Mouse (Mus musculus) CH12.LX (cell line): ENCODE data around the gene Nup210. TPM values are rescaled to one million over a fixed set of nuclear protein-coding genes. Genes with fewer than 3 reads are reported as not detected.

Experiments used
- DNase-seq: peaks from one replicate; pipeline ENCODE4 v3.0.0-alpha.2; 2013; ENCODE audit errors: extremely low read depth
- H3K27ac ChIP-seq: 2 replicates; pipeline ENCODE4 v1.5.1; 2012; ENCODE audit warnings: low read depth, mild to moderate bottlenecking, control low read depth, moderate library complexity; ENCODE audit not compliant: insufficient read depth
- H3K27me3 ChIP-seq: replicated peaks from 2 replicates; pipeline ENCODE3; 2012; ENCODE audit warnings: inconsistent platforms
- H3K36me3 ChIP-seq, 2 experiments: replicated peaks in 1 of 2; 2 replicates each; pipeline versions ENCODE3 to v1.6.1; 2012; ENCODE audit warnings: inconsistent platforms in 1 of 2, low read length in 1 of 2, mild to moderate bottlenecking in 1 of 2, mixed read lengths in 1 of 2, moderate library complexity in 1 of 2; ENCODE audit not compliant: control insufficient read depth in 1 of 2, insufficient read depth in 1 of 2
- H3K4me1 ChIP-seq, 2 experiments: 2 replicates each; pipeline ENCODE4 v1.6.1; 2012; ENCODE audit warnings: inconsistent platforms in 1 of 2, moderate library complexity in 1 of 2; ENCODE audit not compliant: insufficient read depth in 2 of 2, control insufficient read depth in 1 of 2
- H3K4me2 ChIP-seq: 2 replicates; pipeline ENCODE4 v1.6.1; 2012; ENCODE audit warnings: low read depth, mild to moderate bottlenecking, control low read depth; ENCODE audit not compliant: poor library complexity, insufficient read depth, severe bottlenecking
- H3K4me3 ChIP-seq, 3 experiments: fragments of 150-350 bp in 1 of 3; sonication (generic) in 1 of 3; replicated peaks in 1 of 3; 2 replicates each; pipeline versions ENCODE3 to v1.5.1; 2011 to 2012; ENCODE audit warnings: low read depth in 2 of 3, low read length in 2 of 3, mild to moderate bottlenecking in 2 of 3, moderate library complexity in 2 of 3, control low read depth in 1 of 3, improper control_type of control experiment in 1 of 3, inconsistent platforms in 1 of 3, mixed read lengths in 1 of 3; ENCODE audit not compliant: poor library complexity in 1 of 3
- H3K79me2 ChIP-seq: replicated peaks from 2 replicates; pipeline ENCODE4 v1.6.1; 2012; ENCODE audit warnings: mild to moderate bottlenecking, moderate library complexity; ENCODE audit not compliant: control insufficient read depth, poor library complexity, insufficient read depth, severe bottlenecking; ENCODE audit errors: extremely low read depth
- H3K9ac ChIP-seq: 2 replicates; pipeline ENCODE4 v1.6.1; 2012; ENCODE audit warnings: low read depth, mild to moderate bottlenecking, control low read depth, moderate library complexity; ENCODE audit not compliant: insufficient read depth
- H3K9me3 ChIP-seq: replicated peaks from 2 replicates; pipeline ENCODE3; 2012; ENCODE audit warnings: low read length, inconsistent platforms, mixed read lengths
- CHD1 ChIP-seq: IDR thresholded peaks from 2 replicates; pipeline ENCODE4 v1.6.1; 2012; ENCODE audit warnings: low read depth, low read length, improper control_type of control experiment, inconsistent platforms
- CTCF ChIP-seq, 2 experiments: IDR thresholded peaks in 1 of 2; conservative IDR thresholded peaks in 1 of 2; 2 replicates each; pipeline ENCODE4 v1.5.1; 2011 to 2012; ENCODE audit warnings: low read depth in 2 of 2, low read length in 2 of 2, improper control_type of control experiment in 1 of 2, inconsistent platforms in 1 of 2, mild to moderate bottlenecking in 1 of 2, moderate library complexity in 1 of 2
- E2F4 ChIP-seq: IDR thresholded peaks from 2 replicates; pipeline ENCODE4 v1.6.1; 2011; ENCODE audit warnings: low read depth, low read length, improper control_type of control experiment; ENCODE audit not compliant: insufficient replicate concordance
- ETS1 ChIP-seq: conservative IDR thresholded peaks from 2 replicates; pipeline ENCODE4 v1.6.1; 2012; ENCODE audit warnings: low read depth, mild to moderate bottlenecking, inconsistent platforms, low read length, improper control_type of control experiment, moderate library complexity
- HCFC1 ChIP-seq: IDR thresholded peaks from 2 replicates; pipeline ENCODE4 v1.6.1; 2012; ENCODE audit warnings: low read depth, mild to moderate bottlenecking, inconsistent platforms, low read length, improper control_type of control experiment
- IRF4 ChIP-seq: IDR thresholded peaks from 2 replicates; pipeline ENCODE4 v1.6.1; 2014; ENCODE audit warnings: low read depth, mild to moderate bottlenecking, inconsistent platforms, low read length, improper control_type of control experiment
- JUN ChIP-seq: IDR thresholded peaks from 2 replicates; pipeline ENCODE4 v1.6.1; 2011; ENCODE audit warnings: low read depth, mild to moderate bottlenecking, low read length, improper control_type of control experiment, moderate library complexity; ENCODE audit not compliant: insufficient read depth
- KAT2A ChIP-seq: IDR thresholded peaks from 2 replicates; pipeline ENCODE4 v1.6.1; 2012; ENCODE audit warnings: low read length, improper control_type of control experiment, inconsistent platforms; ENCODE audit not compliant: insufficient replicate concordance
- MAFK ChIP-seq: IDR thresholded peaks from 2 replicates; pipeline ENCODE4 v1.6.1; 2011; ENCODE audit warnings: low read length, improper control_type of control experiment; ENCODE audit not compliant: insufficient replicate concordance
- MAZ ChIP-seq: IDR thresholded peaks from 2 replicates; pipeline ENCODE4 v1.6.1; 2012; ENCODE audit warnings: low read depth, mild to moderate bottlenecking, inconsistent platforms, low read length, improper control_type of control experiment, moderate library complexity
- MEF2A ChIP-seq: IDR thresholded peaks from 2 replicates; pipeline ENCODE4 v1.6.1; 2014; ENCODE audit warnings: low read depth, mild to moderate bottlenecking, inconsistent platforms, low read length, improper control_type of control experiment, borderline replicate concordance
- NRF1 ChIP-seq: IDR thresholded peaks from 2 replicates; pipeline ENCODE4 v1.6.1; 2014; ENCODE audit warnings: low read depth, mild to moderate bottlenecking, inconsistent platforms, low read length, improper control_type of control experiment, moderate library complexity
- PAX5 ChIP-seq: IDR thresholded peaks from 2 replicates; pipeline ENCODE4 v1.6.1; 2012; ENCODE audit warnings: low read length, inconsistent platforms, mixed read lengths
- POLR2A ChIP-seq: IDR thresholded peaks from 2 replicates; pipeline ENCODE4 v1.6.1; 2011; ENCODE audit warnings: low read depth, mild to moderate bottlenecking, improper control_type of control experiment, low read length
- RAD21 ChIP-seq: IDR thresholded peaks from 2 replicates; pipeline ENCODE4 v1.6.1; 2011; ENCODE audit warnings: low read depth, mild to moderate bottlenecking, low read length, improper control_type of control experiment, moderate library complexity
- RCOR1 ChIP-seq: conservative IDR thresholded peaks from 2 replicates; pipeline ENCODE4 v1.6.1; 2012; ENCODE audit warnings: low read depth, mild to moderate bottlenecking, inconsistent platforms, low read length, improper control_type of control experiment
- SIN3A ChIP-seq: IDR thresholded peaks from 2 replicates; pipeline ENCODE4 v1.6.1; 2012; ENCODE audit warnings: low read length, improper control_type of control experiment, inconsistent platforms
- SMC3 ChIP-seq: IDR thresholded peaks from 2 replicates; pipeline ENCODE4 v1.6.1; 2011; ENCODE audit warnings: low read depth, low read length, improper control_type of control experiment
- TBP ChIP-seq: conservative IDR thresholded peaks from 2 replicates; pipeline ENCODE4 v1.6.1; 2011; ENCODE audit warnings: low read depth, low read length, improper control_type of control experiment
- TCF12 ChIP-seq: IDR thresholded peaks from 2 replicates; pipeline ENCODE4 v1.6.1; 2014; ENCODE audit warnings: low read depth, mild to moderate bottlenecking, inconsistent platforms, low read length, improper control_type of control experiment
- UBTF ChIP-seq: IDR thresholded peaks from 2 replicates; pipeline ENCODE4 v1.6.1; 2012; ENCODE audit warnings: low read depth, mild to moderate bottlenecking, inconsistent platforms, low read length, improper control_type of control experiment, moderate library complexity
- USF2 ChIP-seq: conservative IDR thresholded peaks from 2 replicates; pipeline ENCODE4 v1.6.1; 2011; ENCODE audit warnings: low read depth, low read length, improper control_type of control experiment
- ZC3H11A ChIP-seq: IDR thresholded peaks from 2 replicates; pipeline ENCODE4 v1.6.1; 2012; ENCODE audit warnings: low read depth, mild to moderate bottlenecking, inconsistent platforms, low read length, improper control_type of control experiment
- ZKSCAN1 ChIP-seq: IDR thresholded peaks from 2 replicates; pipeline ENCODE4 v1.6.1; 2012; ENCODE audit warnings: low read depth, inconsistent platforms, low read length, improper control_type of control experiment, borderline replicate concordance
- ZMIZ1 ChIP-seq: IDR thresholded peaks from 2 replicates; pipeline ENCODE4 v1.6.1; 2012; ENCODE audit warnings: low read depth, mild to moderate bottlenecking, inconsistent platforms, low read length, improper control_type of control experiment
- dilution Hi-C: fragments of 300-500 bp; cut with MboI; formaldehyde crosslinking; loops from 2 replicates; pipeline ENCODE4 v1.14.3; 2020; ENCODE audit warnings: low sequenced_read_pairs; ENCODE audit not compliant: extremely low pct_unique_long_range_greater_than_20kb, extremely low pct_ligation_motif_present
- in situ Hi-C: fragments of 300-500 bp; cut with MboI; formaldehyde crosslinking; loops from 3 replicates; pipeline ENCODE4 v1.14.3; 2019; ENCODE audit warnings: low sequenced_read_pairs, low pct_ligation_motif_present, low pct_unique_long_range_greater_than_20kb, mixed read lengths
- polyA plus RNA-seq: library from polyadenylated mRNA; unstranded; fragments of >175 nt; gene quantifications from 2 replicates; pipeline ENCODE4 v1.2.1, GENCODE M21; 2012; ENCODE audit warnings: low read depth; ENCODE audit not compliant: insufficient read length
- total RNA-seq, 2 experiments: library from RNA; depleted of rRNA; stranded (reverse); fragments of 300-350 nt in 1 of 2; fragments of >200 nt in 1 of 2; gene quantifications; 2 replicates each; pipeline ENCODE4 v1.2.3; 2012 to 2014

Gene Nup210
- total and polyA plus RNA-seq, 3 experiments: 41.9 to 103 (median 73.1) TPM

DNA sequence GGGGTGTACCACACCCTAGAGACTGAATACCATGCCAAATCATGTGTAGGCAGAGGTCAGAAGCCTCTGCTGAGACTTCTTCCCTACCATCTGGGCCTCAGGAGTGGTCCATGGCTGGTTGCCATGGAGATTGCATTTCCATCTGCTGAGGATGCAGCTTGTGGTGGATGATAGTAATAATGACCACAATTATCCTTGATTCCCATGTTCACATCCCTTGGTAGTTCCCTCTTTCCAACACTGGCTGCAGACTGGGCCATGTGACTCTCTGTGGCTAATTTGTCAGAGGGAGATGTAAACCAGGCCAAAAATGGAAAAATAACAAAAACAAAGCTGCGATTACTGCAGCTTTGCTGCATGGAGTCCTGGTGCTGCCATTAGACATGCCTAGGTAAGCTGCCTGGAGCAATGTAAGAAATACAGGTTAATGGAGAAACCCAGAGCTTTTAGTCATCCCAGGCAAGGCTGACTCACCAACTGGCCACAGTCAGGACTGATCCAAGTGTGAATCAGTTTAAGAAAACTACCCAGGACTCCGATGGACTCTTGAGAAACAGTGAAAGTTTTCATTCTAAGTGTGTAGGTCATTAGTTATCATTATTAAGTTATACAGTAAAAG is 30.6 kb upstream of the Nup210 start:
- H3K9ac ChIP-seq: no peak overlapping the region
- H3K4me3 ChIP-seq: no peak overlapping the region
- no peaks in the 10 kb centered on the region for H3K9me3 ChIP-seq
- no peaks in the 10 kb centered on the region for H3K4me1 ChIP-seq
- DNase-seq: no peak
- H3K79me2 ChIP-seq: no peaks in the 10 kb centered on the region
- H3K36me3 ChIP-seq: no peaks in the 10 kb centered on the region
- TF ChIP-seq TBP: no peak
- TF ChIP-seq UBTF: no peak
- TF ChIP-seq MEF2A: no peak
- no peak for TF ChIP-seq TCF12
- TF ChIP-seq POLR2A: no peak
- TF ChIP-seq SIN3A: no peak
- TF ChIP-seq SMC3: no peak
- TF ChIP-seq IRF4: no peak
- no peak for TF ChIP-seq ZMIZ1
- TF ChIP-seq ZKSCAN1: no peak
- TF ChIP-seq KAT2A: no peak
- TF ChIP-seq E2F4: no peak
- TF ChIP-seq PAX5: no peak
- TF ChIP-seq ZC3H11A: no peak
- no peak for TF ChIP-seq CTCF (conservative IDR thresholded peaks at IDR 0.05 in 1 of 2, IDR thresholded peaks at IDR 0.05 in 1 of 2; ENCODE audit: low read depth in 2 of 2, low read length in 2 of 2)
- no peak for TF ChIP-seq MAFK
- TF ChIP-seq USF2: no peak
- TF ChIP-seq HCFC1: no peak
- no peak for TF ChIP-seq RAD21
- in situ Hi-C loops (no loop called here), dilution Hi-C loops (no loop called here)
- no peak overlapping the region for H3K27ac ChIP-seq
- H3K4me2 ChIP-seq: no peak overlapping the region
- peaks cover 20% of the 10 kb centered on the region for H3K27me3 ChIP-seq

GRCm38 (mm10) chr6:91146443-91147151 is 30.0 kb upstream of the Nup210 start:
- TF ChIP-seq MEF2A (no peak), MAZ (no peak), ETS1 (no peak), SMC3 (no peak), SIN3A (no peak), E2F4 (no peak), RCOR1 (no peak), NRF1 (no peak), ZKSCAN1 (no peak), CHD1 (no peak), JUN (no peak), ZC3H11A (no peak), USF2 (no peak)
- in situ Hi-C loops: no loop called here
- H3K79me2 ChIP-seq: no peaks in the 10 kb centered on the region
- peaks cover 15% of the 10 kb centered on the region for H3K27me3 ChIP-seq
- H3K9me3 ChIP-seq: no peaks in the 10 kb centered on the region
- H3K27ac ChIP-seq: no peak overlapping the region
- DNase-seq: no peak
- no peaks in the 10 kb centered on the region for H3K36me3 ChIP-seq
- H3K4me2 ChIP-seq: no peak overlapping the region
- dilution Hi-C loops: no loop called here
- H3K4me3 ChIP-seq: no peak overlapping the region
- no peaks in the 10 kb centered on the region for H3K4me1 ChIP-seq
- H3K9ac ChIP-seq: no peak overlapping the region
